Mouse (Mus musculus) myocyte (in vitro differentiated cells): ENCODE measurements around the gene Astn1.

Experiments used
- MAX ChIP-seq: IDR thresholded peaks from one replicate; pipeline ENCODE4 v1.6.1; 2011; ENCODE audit warnings: low read depth, mild to moderate bottlenecking, control low read depth
- MYOD1 ChIP-seq, 3 experiments: IDR thresholded peaks; one replicate each; pipeline ENCODE4 v1.6.1; 2011; ENCODE audit warnings: control low read depth in 2 of 3, low read depth in 2 of 3, mild to moderate bottlenecking in 2 of 3, moderate library complexity in 1 of 3; ENCODE audit not compliant: insufficient read length in 2 of 3, control insufficient read depth in 1 of 3
- MYOG ChIP-seq, 3 experiments: IDR thresholded peaks; one replicate each; pipeline ENCODE4 v1.6.1; 2011; ENCODE audit warnings: control low read depth in 2 of 3, low read depth in 2 of 3, mild to moderate bottlenecking in 2 of 3; ENCODE audit not compliant: insufficient read length in 2 of 3, control insufficient read depth in 1 of 3, insufficient read depth in 1 of 3
- POLR2A ChIP-seq: IDR thresholded peaks from one replicate; pipeline ENCODE4 v1.6.1; 2011; ENCODE audit warnings: low read depth, mild to moderate bottlenecking, control low read depth, moderate library complexity; ENCODE audit not compliant: insufficient read length

GRCm38 (mm10) chr1:158512089-158512488 lies 150.0 kb downstream of the Astn1 start:
- TF ChIP-seq POLR2A (no peak), MYOD1 (IDR thresholded peaks at IDR 0.05; ENCODE audit: control insufficient read depth in 1 of 3, insufficient read length in 2 of 3, low read depth in 2 of 3) (no peak), MAX (no peak), MYOG (IDR thresholded peaks at IDR 0.05; ENCODE audit: control insufficient read depth in 1 of 3, insufficient read depth in 1 of 3, insufficient read length in 2 of 3, low read depth in 2 of 3) (no peak)
